Mouse (Mus musculus): ENCODE measurements around the gene Gm9844. TPM values are rescaled to one million over a fixed set of nuclear protein-coding genes. Genes with fewer than 3 reads are reported as not detected.
"Not testable (repeated sequence)": the region's sequence is repeated elsewhere in the genome, so short reads cannot be mapped to it uniquely, and the experiment has no call there.

Gene Gm9844
- 4.7 and 20.8 TPM in 2 replicates for polyA plus RNA-seq (2015; fragmentation: Nextera tagmentation; extraction: Ambion mirVana)

DNA sequence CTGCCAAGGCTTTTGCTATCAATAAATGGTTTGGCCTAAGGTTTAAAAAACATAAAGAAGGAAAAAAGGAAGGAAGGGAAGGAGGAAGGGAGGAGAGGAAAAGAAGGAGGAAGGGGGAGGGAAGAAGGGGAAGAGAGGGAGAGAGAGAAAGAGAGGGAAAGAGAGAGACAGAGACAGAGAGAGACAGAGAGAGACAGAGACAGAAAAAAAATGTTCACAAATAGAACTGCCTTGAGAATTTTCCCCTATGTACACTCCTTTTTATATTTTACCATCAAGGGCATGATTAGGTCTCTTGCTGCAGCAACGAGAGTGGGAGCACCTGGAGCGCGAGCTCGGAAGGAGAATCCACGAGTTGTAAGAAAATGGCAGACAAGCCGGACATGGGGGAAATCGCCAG, at the start of gene Gm9844:
Gene Gm9844, plus strand, starts transcription at position 301 of the 400 bp plus-strand sequence.
- no peaks in the 10 kb centered on the region for H3K27me3 ChIP-seq (ENCODE audit: control insufficient read depth, insufficient read depth, low read length)
- 79% methylated on average over 7 of the region's 7 CpGs for WGBS
- H3K4me2 ChIP-seq (ENCODE audit: low read depth, low read length) = no peak within 1 kb of the TSS
- no peaks in the 10 kb centered on the region for H3K4me1 ChIP-seq (ENCODE audit: control insufficient read depth, insufficient read depth, low read length)
- H3K27ac ChIP-seq (ENCODE audit: low read length) = no peak within 1 kb of the TSS
- H3K4me3 ChIP-seq (ENCODE audit: low read length) = no peak within 1 kb of the TSS
- no peak within 1 kb of the TSS for H3K9ac ChIP-seq (ENCODE audit: low read length)
- no peak for ATAC-seq (replicated peaks; ENCODE audit: extremely low read depth, insufficient read depth, low FRiP score)
- H3K9me3 ChIP-seq (replicated peaks; ENCODE audit: control insufficient read depth, low read length) = no peaks in the 10 kb centered on the region
- no peaks in the 10 kb centered on the region for H3K36me3 ChIP-seq (ENCODE audit: control insufficient read depth, insufficient read depth)

DNA sequence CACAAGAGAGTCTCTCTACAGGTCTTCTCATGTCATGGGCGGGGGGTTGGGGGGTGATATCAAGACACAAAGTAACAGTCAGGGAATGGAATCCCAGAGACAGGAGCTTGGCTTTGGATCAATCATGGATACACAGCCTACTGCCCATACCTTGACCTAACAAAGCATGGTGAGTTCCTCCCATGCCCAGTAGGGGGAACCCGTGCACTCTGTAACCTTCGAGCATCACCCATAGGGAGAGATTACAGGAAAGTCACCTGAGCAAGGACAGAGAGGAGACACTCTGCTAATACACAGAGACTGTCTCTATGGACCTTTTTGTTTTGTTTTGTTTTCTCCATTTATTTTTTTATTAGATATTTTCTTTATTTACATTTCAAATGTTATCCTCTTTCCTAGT, 44.5 kb upstream of the Gm9844 start:
- 1% methylated on average over 3 of the region's 3 CpGs for WGBS

DNA sequence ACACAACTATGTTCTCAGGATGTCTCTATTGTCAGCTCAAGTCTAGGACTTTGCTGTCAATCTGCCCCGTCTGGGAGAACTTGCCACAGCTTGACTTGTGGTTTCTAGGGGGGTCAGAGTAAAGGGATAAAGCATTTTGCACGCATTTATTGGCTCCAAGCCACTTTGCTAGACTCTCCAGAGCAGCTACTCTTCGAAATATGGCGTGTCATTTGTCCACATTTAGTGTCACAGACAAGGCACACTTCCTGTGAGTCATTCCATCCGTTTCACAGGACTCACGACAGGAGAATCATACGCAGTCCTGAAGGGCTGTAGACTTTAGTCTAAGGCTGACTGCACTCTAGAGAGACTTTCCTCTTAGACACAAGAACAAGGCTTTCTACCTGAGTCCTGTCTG, 37.6 kb upstream of the Gm9844 start:
- Histone ChIP-seq H3K36me3 (ENCODE audit: control insufficient read depth, insufficient read depth) (no peaks in the 10 kb centered on the region), H3K9me3 (replicated peaks; ENCODE audit: control insufficient read depth, low read length) (no peaks in the 10 kb centered on the region), H3K4me3 (ENCODE audit: low read length) (no peak overlapping the region), H3K4me2 (ENCODE audit: low read depth, low read length) (no peak overlapping the region), H3K9ac (ENCODE audit: low read length) (no peak overlapping the region), H3K4me1 (ENCODE audit: control insufficient read depth, insufficient read depth, low read length) (no peaks in the 10 kb centered on the region), H3K27me3 (ENCODE audit: control insufficient read depth, insufficient read depth, low read length) (no peaks in the 10 kb centered on the region), H3K27ac (ENCODE audit: low read length) (no peak overlapping the region)
- WGBS = 48% methylated on average over 7 of the region's 7 CpGs
- no peak for ATAC-seq (replicated peaks; ENCODE audit: extremely low read depth, insufficient read depth, low FRiP score)

More for the DNA sequence above, 44.5 kb upstream of the Gm9844 start:
- Histone ChIP-seq H3K9ac (ENCODE audit: low read length) (no peak overlapping the region), H3K9me3 (replicated peaks; ENCODE audit: control insufficient read depth, low read length) (no peaks in the 10 kb centered on the region), H3K36me3 (ENCODE audit: control insufficient read depth, insufficient read depth) (no peaks in the 10 kb centered on the region), H3K27ac (ENCODE audit: low read length) (no peak overlapping the region), H3K27me3 (ENCODE audit: control insufficient read depth, insufficient read depth, low read length) (0 out of 2 replicates have a peak, but pooled peaks cover 3% of the 10 kb centered on the region), H3K4me2 (ENCODE audit: low read depth, low read length) (no peak overlapping the region), H3K4me3 (ENCODE audit: low read length) (no peak overlapping the region), H3K4me1 (ENCODE audit: control insufficient read depth, insufficient read depth, low read length) (no peaks in the 10 kb centered on the region)
- no peak for ATAC-seq (replicated peaks; ENCODE audit: extremely low read depth, insufficient read depth, low FRiP score)

DNA sequence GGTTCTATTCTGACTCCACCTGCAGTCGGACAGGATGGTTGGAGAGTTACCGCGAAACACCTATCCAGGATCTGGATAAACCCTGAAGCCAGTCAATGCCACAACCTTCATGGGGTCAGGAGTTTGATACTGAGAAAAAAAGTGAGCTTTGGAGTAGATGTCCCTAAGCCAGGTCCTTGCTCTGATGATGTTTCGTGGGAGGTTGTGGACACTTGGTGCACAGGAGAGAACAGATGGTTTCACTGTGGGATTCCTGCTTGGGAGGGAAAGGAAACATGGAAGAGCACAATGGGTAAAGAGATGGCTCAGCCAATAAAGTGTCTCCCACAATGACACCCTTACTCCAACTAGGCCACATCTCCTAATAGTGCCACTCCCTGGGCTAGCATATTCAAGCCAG, 34.8 kb upstream of the Gm9844 start:
- no peak for ATAC-seq (replicated peaks; ENCODE audit: extremely low read depth, insufficient read depth, low FRiP score)
- WGBS = 87% methylated on average over 4 of the region's 4 CpGs
- no peaks in the 10 kb centered on the region for H3K27me3 ChIP-seq (ENCODE audit: control insufficient read depth, insufficient read depth, low read length)

DNA sequence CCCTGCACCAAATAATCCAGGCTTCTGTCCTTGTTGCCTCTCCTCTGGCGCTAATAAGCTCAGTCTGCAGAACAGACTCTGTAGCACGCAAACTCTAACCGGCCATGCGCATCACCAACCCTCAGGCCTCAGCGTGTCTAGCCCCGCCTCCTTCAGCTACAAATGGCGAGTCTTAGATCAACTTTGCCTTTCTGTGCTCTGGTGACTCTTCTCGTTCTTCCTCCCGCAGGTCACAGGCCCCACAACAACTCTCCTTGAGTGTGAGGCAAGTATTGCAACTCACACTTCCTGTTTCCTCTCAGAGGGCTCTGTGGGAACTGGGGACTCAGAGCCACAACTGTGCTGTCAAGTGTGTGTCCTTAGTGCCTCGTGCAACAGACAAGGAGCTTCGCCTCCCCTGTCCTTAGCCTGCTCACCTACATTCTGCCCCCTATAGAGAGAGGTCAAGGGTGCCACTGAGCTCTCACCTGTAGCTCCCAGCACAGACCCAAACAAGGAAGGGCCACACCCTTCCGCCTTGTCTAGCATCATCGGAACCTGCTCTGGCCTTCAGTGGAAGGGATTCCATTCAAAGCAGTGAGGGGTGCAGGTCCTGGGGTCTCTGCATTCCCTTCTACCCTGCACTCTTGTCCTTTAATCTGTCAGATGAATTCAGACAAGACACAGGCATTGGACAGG, 23.1 kb upstream of the Gm9844 start:
- not testable (repeated sequence) for H3K4me3 ChIP-seq (ENCODE audit: low read length); H3K36me3 ChIP-seq (ENCODE audit: control insufficient read depth, insufficient read depth); H3K27ac ChIP-seq (ENCODE audit: low read length); H3K9ac ChIP-seq (ENCODE audit: low read length); H3K4me1 ChIP-seq (ENCODE audit: control insufficient read depth, insufficient read depth, low read length); H3K9me3 ChIP-seq (replicated peaks; ENCODE audit: control insufficient read depth, low read length); ATAC-seq (replicated peaks; ENCODE audit: extremely low read depth, insufficient read depth, low FRiP score); H3K27me3 ChIP-seq (ENCODE audit: control insufficient read depth, insufficient read depth, low read length); H3K4me2 ChIP-seq (ENCODE audit: low read depth, low read length)
- 51% methylated on average over 12 of the region's 13 CpGs for WGBS

More for the DNA sequence above, 34.8 kb upstream of the Gm9844 start:
- Histone ChIP-seq H3K9ac (ENCODE audit: low read length) (no peak overlapping the region), H3K4me2 (ENCODE audit: low read depth, low read length) (no peak overlapping the region), H3K36me3 (ENCODE audit: control insufficient read depth, insufficient read depth) (no peaks in the 10 kb centered on the region), H3K4me1 (ENCODE audit: control insufficient read depth, insufficient read depth, low read length) (no peaks in the 10 kb centered on the region), H3K9me3 (replicated peaks; ENCODE audit: control insufficient read depth, low read length) (no peaks in the 10 kb centered on the region), H3K27ac (ENCODE audit: low read length) (no peak overlapping the region), H3K4me3 (ENCODE audit: low read length) (no peak overlapping the region)

DNA sequence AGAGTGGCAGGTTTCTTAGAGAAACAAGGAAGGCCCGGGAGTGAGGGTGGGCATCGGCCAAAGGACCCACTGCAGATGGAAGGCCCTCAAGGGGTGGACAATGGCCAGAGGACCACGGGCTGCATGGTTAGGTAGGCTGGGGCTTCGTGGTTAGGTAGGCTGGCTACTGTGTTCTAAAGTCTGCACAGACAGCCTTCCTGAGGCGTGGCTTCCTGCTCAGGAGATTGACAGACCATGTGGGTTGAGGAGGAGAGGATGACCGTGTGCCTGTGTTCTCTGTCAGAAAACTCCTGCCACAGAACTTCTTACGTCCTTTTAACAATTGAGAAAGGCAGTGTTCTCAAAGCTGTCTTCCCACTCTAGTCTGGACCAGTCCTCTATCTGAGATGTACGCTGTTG, 22.6 kb upstream of the Gm9844 start:
- 68% methylated on average over 8 of the region's 8 CpGs for WGBS
- ATAC-seq (replicated peaks; ENCODE audit: extremely low read depth, insufficient read depth, low FRiP score) = no peak

DNA sequence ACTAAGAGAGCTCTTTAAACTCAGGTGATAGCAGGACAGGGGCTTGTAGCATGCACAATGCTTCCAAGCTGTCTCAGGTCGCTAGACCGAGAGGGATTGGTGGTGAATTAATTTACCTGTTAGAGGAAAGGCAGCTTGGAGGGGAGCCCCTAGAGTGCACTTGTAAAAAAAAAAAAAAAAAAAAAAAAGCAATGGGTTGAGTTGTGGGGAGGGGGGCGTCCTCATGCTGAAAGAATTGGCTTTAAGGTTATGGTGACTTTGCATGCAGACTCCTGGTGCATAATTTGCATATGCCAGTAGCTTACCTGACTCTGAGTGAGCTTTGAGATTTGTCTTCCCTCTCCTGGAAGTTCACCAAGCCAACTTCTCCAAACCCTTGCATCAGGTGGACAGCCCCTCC, 21.7 kb upstream of the Gm9844 start:
- Histone ChIP-seq H3K4me3 (ENCODE audit: low read length) (no peak overlapping the region), H3K27ac (ENCODE audit: low read length) (no peak overlapping the region), H3K27me3 (ENCODE audit: control insufficient read depth, insufficient read depth, low read length) (no peaks in the 10 kb centered on the region), H3K4me2 (ENCODE audit: low read depth, low read length) (no peak overlapping the region), H3K36me3 (ENCODE audit: control insufficient read depth, insufficient read depth) (no peaks in the 10 kb centered on the region), H3K9me3 (replicated peaks; ENCODE audit: control insufficient read depth, low read length) (no peaks in the 10 kb centered on the region), H3K9ac (ENCODE audit: low read length) (no peak overlapping the region), H3K4me1 (ENCODE audit: control insufficient read depth, insufficient read depth, low read length) (no peaks in the 10 kb centered on the region)
- ATAC-seq (replicated peaks; ENCODE audit: extremely low read depth, insufficient read depth, low FRiP score) = no peak
- 61% methylated on average over 3 of the region's 3 CpGs for WGBS

More for the DNA sequence above, 22.6 kb upstream of the Gm9844 start:
- Histone ChIP-seq H3K4me2 (ENCODE audit: low read depth, low read length) (no peak overlapping the region), H3K4me1 (ENCODE audit: control insufficient read depth, insufficient read depth, low read length) (no peaks in the 10 kb centered on the region), H3K9me3 (replicated peaks; ENCODE audit: control insufficient read depth, low read length) (no peaks in the 10 kb centered on the region), H3K36me3 (ENCODE audit: control insufficient read depth, insufficient read depth) (no peaks in the 10 kb centered on the region), H3K27ac (ENCODE audit: low read length) (no peak overlapping the region), H3K27me3 (ENCODE audit: control insufficient read depth, insufficient read depth, low read length) (no peaks in the 10 kb centered on the region), H3K9ac (ENCODE audit: low read length) (no peak overlapping the region), H3K4me3 (ENCODE audit: low read length) (no peak overlapping the region)

DNA sequence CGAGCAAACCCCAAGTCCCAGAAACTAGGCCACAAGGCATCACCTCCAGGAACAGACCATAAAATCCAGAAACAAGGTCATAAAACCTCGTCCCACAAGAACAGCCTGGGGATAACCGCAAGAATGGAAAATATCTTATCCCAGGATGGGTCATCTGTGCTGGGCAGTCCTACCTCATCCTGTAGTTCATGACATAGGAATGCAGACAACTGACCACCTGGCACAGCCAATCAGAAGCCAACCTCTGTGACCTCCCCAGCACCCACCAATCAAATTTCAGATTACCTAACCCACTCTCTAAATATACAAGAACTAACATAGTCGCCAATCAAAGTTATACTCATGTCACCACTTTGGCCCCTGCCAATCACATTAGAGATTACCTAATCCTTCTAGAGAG, 21.0 kb upstream of the Gm9844 start:
- no peak overlapping the region for H3K9ac ChIP-seq (ENCODE audit: low read length)
- 71% methylated on average over 4 of the region's 4 CpGs for WGBS
- H3K4me3 ChIP-seq (ENCODE audit: low read length) = no peak overlapping the region
- H3K27me3 ChIP-seq (ENCODE audit: control insufficient read depth, insufficient read depth, low read length) = no peaks in the 10 kb centered on the region
- H3K4me1 ChIP-seq (ENCODE audit: control insufficient read depth, insufficient read depth, low read length) = no peaks in the 10 kb centered on the region
- no peaks in the 10 kb centered on the region for H3K36me3 ChIP-seq (ENCODE audit: control insufficient read depth, insufficient read depth)
- no peak overlapping the region for H3K27ac ChIP-seq (ENCODE audit: low read length)
- ATAC-seq (replicated peaks; ENCODE audit: extremely low read depth, insufficient read depth, low FRiP score) = no peak
- no peaks in the 10 kb centered on the region for H3K9me3 ChIP-seq (replicated peaks; ENCODE audit: control insufficient read depth, low read length)
- H3K4me2 ChIP-seq (ENCODE audit: low read depth, low read length) = no peak overlapping the region

DNA sequence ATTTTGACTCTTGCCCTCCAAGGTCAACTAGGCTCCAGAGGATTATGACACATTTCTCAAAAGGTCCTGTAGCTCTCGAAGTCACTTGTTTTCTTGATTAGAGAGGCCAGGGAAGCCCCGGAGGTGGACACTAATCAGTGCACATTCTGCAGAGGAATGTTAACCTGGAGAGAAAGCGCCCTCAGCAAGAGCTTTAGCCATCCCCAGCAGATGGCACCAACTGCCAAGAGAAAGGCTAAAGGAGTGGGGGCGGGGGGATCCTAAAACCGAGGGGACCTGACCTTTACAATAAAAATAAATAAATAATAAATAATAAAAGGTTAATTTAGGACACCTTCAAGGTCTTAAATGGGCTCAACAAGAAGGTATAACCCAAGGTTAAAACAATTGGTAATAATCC, 17.9 kb upstream of the Gm9844 start:
- H3K27me3 ChIP-seq (ENCODE audit: control insufficient read depth, insufficient read depth, low read length) = no peaks in the 10 kb centered on the region
- no peak for ATAC-seq (replicated peaks; ENCODE audit: extremely low read depth, insufficient read depth, low FRiP score)
- no peaks in the 10 kb centered on the region for H3K9me3 ChIP-seq (replicated peaks; ENCODE audit: control insufficient read depth, low read length)
- no peak overlapping the region for H3K27ac ChIP-seq (ENCODE audit: low read length)
- H3K9ac ChIP-seq (ENCODE audit: low read length) = no peak overlapping the region
- 28% methylated on average over 5 of the region's 5 CpGs for WGBS
- H3K4me3 ChIP-seq (ENCODE audit: low read length) = no peak overlapping the region
- no peaks in the 10 kb centered on the region for H3K4me1 ChIP-seq (ENCODE audit: control insufficient read depth, insufficient read depth, low read length)
- no peaks in the 10 kb centered on the region for H3K36me3 ChIP-seq (ENCODE audit: control insufficient read depth, insufficient read depth)
- H3K4me2 ChIP-seq (ENCODE audit: low read depth, low read length) = no peak overlapping the region
